Mouse (Mus musculus): ENCODE measurements around the gene Rnf185.

The Rnf185 gene

DNA sequence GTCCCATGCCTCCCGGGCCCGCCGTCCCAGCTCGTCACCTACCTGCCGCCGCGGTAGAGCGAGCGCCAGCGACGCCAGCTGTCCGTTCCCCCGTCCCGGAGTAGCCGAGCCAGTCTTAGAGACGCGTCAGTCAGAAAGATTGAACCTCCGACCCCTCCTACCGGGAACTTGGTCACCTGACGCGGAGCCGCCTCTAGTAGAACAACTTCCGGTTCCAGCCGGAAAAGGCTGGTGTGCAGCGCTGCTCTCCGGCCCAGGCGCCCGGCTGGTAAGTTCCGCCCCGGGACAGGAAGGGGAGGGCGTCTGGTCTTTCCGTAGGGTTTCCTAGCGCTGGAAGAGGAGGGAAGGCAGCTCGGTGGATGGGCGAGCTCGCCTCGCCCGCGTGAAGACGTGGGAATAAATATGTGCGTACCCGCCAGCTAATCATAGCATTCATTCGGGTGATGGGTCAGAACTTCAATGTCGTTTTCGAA lies at the start of gene Rnf185:
Rnf185 (minus strand) TSS at position 197 of the 473 bp plus-strand sequence.
- peak; percentile 91 for DNase-seq (ENCODE audit: low read depth, low spot score)

DNA sequence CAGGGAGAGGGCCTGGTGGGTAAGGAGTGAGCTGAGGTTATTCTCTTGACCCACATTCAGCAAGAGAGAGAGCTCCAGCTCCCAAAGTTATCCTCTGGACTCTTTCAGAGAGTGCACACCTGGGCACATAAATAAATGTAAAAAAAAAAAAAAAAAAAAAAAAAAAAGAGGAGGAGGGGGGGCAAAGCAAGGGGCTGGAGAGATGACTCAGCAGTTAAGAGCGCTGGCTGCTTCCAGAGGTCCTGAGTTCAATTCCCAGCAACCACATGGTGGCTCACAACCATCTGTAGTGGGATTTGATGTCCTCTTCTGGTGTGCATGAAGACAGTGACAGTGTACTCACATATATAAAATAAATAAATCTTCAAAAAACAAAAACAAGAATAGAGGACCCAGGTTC lies 45.1 kb upstream of the Rnf185 start:
- DNase-seq (ENCODE audit: low read depth, low spot score): no peak

DNA sequence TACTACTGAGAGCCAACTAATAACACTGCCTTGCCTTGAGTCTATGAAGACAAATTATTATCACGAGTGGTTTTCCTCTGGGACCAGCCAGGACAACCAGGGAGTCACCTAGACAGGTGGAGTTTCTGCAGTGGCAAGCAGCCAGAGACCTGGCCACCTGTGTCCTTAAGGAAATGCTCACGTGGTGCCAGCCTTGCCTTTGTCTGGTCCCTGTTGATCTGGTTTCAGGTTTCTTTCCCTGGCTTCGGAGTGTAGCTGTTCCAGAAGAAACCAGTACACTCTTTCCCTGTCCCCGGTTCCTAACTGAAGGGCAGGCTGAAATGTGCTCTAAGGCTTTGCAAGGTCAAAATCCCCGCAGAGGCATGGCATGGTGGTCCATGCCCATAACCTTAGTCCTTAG lies 44.6 kb upstream of the Rnf185 start:
- DNase-seq (ENCODE audit: low read depth, low spot score): no peak

DNA sequence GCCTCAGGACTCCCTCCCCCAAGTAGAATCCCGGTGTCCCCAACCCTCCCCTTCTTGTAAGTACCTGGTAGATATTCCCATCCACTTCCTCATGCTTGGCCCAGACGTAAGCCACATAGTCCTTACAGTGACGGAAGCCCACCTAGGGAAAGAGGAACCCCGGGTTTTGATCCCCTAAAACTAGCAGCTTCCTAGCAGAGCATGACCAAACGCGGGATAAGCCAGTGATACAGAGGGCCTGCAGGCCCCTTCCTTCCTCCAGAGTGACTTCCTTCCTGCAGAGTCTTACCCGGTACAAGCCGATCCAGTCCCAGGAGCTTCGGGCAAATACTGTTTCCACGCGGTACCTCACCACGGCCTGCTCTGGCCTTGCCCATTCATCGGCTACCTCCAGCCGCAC lies 43.3 kb upstream of the Rnf185 start:
- no peak for DNase-seq (ENCODE audit: low read depth, low spot score)

DNA sequence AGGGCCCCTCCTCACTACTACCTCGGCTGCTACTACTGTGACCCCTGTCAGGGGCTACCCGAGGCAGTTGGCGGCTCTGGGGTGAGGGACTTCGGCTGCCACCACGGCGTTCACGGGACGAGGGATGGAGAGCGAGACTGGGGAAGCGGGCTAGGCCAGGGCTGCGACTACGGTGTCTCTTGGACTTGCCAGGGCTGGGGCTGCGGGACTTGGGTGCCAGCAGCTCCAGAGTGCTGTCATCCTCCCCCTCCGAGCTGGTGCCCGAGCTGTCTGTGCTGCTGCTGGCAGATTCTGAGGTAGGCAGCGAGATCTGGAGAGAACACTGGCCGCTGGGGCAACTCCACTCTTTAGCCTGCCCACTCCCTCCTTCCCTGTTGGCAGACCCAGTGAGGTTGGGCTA lies 42.7 kb upstream of the Rnf185 start:
- DNase-seq (ENCODE audit: low read depth, low spot score): no peak

DNA sequence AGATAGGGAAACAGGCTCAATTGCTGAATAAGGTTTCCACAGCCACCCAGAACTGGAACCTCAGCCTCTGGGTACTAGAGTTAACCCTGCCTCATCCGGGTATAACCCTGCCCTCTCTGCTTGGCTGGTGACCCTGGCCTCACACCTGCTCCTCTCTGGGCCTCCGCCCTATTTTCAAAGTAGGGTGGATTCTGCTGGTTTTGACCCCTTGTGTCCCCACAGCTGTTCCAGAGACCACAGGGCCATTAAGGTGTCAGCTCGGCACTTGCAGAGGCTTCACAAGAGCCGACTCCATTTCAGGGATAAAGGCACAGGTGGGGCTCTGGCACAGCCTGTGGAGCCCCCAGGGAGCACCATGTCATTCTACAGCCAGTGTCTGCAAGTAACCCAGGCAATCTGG lies 40.6 kb upstream of the Rnf185 start:
- DNase-seq (ENCODE audit: low read depth, low spot score): no peak

DNA sequence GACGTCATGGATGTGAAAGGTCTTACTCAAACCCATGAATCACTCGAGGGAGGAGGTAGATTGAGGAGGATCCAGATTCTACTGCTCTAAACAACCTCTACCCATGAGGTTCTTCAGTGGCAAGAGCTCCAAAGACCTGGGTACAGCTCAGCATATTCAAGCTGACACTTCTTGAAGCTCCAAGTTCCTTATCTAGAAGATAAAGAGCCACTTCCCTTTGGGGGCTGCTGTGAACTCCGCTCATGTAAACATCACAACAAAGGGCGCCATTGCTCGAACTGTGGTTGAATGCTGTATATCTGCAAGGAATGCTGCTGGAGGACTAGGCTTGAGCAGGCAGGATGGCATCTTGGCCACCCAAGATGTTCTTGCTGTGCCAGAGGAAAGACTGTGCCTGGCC lies 36.9 kb upstream of the Rnf185 start:
- no peak for DNase-seq (ENCODE audit: low read depth, low spot score)

DNA sequence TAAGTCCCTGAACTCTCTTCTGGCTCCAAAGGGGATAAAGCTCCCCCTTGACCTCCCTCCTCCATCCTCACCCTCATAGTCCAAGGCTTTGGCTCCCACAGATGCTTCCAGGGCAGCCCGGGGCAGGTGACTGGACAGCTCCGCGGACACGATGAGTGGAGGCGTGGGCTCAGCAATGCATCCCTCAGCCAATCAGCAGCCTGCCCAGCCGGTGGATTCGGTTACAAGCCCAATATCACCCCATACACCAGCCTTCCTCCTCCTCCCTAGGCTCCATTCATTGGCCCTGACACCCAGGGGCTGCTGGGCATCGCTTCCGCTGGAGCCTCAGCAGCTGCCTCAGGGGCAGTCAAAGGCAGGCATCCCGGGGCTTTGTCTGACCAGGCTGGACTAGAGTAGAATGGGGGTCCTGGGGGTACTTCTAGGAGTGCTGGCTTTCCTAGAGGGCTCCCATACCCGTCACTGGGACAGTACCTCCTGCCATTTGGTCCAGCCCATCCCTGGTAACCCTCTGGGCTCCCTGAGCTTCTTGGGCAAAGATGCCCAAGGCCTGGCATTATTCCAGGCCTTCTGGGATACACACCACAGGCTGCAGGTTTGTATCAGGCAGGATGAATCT lies 35.9 kb upstream of the Rnf185 start, which contains the start of gene Pla2g3:
Pla2g3 (plus strand) TSS at position 333 of the 619 bp plus-strand sequence.
- DNase-seq (ENCODE audit: low read depth, low spot score): no peak

DNA sequence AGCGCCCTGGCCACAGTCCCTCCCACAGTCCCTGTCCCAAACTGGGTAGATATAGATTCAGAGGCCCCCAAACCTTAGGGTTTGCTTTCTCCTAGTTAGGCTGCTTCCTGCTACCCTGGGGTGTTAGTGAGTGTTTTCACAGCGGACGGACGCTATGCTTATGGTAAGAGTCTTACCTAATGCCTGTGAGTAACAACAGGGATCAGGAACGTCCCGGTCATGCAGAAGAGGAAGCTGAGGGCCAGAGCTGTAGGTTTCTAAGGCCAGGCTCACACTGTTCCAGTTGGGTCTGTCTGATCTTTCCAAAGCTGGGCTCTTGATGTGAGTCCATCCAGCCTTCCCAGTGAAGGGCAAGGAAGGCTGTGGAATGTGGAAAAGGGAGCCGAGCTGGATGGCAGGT lies 34.2 kb upstream of the Rnf185 start:
- DNase-seq (ENCODE audit: low read depth, low spot score): no peak

DNA sequence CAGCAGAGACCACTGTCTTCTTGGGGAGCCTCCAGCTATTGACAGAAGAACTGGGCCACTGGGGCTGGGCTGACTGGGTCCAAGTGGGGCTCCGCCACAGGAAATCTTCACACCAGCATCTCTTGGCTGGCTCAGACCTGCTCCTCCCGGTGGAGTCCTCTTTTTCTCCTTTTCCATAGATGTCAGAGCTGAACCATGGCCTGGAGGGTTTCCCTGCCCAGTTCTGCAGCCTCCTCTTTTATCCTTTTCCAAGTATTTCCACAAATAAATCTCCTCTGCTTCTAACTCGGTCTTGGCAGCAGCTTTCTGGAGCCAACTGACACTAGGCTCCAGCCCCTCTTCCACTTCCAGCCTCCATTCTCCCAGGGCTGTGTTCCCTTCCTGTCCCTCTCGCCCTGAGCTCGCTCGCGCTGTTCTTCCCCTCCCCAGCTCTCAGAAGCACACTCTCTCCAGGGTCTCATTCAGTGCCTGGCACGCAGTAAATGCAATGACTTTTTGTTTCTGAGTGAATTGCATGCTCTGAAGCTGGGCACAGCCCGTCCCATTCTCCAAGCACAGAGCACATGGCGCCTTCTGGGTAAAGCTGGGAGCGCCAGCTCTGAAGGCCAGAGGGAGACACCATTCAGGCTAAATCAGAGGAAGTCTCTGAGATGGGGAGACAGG lies 31.9 kb upstream of the Rnf185 start:
- no peak for DNase-seq (ENCODE audit: low read depth, low spot score)

DNA sequence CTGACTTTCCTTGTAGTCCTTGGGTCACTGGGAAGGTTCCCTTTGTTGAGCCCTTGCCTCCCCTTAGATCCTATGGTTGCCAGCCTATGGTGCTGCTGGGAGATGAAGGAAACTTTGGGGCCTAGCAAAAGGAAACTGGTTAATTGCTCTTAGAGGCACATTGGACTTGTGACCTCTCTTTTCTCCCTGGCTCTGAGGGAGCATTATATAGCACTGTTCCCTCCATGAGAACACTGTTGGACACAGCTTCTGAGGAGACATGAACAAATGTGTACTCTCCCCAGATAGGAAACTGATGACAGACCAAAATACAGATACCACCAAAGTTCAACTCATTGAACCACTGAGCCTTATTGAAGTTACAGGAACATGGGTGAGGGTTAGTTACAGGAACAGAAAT lies 23.3 kb upstream of the Rnf185 start:
- no peak for DNase-seq (ENCODE audit: low read depth, low spot score)

DNA sequence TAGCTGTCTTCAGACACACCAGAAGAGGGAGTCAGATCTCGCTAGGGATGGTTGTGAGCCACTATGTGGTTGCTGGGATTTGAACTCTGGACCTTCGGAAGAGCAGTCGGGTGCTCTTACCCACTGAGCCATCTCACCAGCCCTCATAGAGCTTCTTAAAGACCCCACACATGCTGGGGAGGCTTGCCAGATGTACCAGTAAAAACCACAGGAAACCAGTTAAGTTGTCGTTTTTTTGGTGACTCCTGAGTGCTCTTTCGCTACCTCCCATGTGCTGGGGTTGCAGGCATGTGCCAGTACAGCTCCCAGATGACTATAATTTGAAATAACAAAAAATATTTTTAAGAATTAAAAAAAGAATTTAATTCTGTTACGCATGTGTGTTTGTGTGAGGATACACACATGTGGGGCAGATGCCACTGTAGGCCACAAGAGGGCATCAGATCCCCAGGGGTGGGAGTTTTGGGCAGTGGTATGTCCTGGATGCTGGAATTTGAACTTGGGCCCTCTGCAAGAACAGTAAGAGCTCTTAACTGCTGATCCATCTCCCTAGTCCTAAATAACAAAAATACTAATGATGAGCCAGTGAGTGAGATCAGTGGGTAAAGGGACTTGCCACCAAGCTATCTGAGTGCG lies 22.4 kb upstream of the Rnf185 start:
- no peak for DNase-seq (ENCODE audit: low read depth, low spot score)

DNA sequence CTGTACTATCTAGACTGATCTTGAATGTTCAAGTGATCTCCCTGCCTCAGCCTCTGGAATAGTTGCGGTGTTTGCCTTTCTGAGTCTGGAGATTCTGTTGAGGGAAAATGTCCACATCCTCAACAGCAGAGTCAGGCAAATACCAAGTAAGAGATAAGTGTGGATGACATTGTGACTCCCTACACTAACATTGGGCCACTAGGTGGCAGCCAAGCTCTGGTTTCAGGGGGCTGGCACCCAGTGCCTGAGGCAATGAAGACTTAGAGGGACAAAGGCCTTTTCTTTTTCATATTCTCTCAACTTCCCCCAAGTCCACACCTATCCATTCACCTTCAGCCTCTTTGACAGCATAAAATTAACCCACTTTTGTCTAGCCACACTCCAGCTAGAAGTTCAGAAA lies 20.3 kb upstream of the Rnf185 start:
- DNase-seq (ENCODE audit: low read depth, low spot score): peak; percentile 79

DNA sequence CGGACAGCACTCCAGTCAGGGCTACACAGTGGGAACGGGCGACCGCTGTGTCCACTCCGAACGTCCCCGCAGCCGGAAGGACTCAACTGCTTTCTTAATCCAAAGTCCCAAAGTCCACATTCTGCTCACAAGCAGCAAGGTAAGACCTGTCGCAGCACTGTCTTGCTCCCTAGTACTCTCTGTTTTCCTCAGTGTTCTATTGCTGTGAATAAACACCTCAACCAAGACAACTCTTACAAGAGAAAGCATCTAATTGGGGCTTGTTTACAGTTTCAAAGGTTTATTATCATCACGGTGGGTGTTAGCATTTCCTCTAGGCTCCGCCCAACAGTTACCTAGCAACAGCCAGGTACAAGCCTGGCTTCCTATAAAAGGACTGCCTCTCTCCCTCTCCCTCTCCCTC lies 19.3 kb upstream of the Rnf185 start:
- DNase-seq (ENCODE audit: low read depth, low spot score): no peak

DNA sequence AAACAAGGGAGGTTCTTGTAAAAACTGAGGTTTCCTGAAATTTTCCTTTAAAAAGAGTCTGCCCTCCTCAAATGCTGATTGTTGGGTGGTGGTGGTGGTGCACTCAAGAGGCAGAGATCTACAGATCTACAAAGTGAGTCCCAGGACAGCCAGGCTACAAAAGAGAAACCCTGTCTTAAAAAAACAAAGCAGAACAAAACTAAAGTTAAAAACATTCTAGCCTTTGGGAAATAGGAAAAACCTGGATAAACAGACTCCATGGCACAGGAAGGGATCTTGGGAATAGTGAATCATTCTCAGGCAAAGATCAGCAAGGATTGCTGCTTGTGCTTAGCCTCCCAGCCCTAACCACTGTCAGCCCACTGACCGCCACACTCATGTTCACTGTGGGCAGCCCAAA lies 10.7 kb upstream of the Rnf185 start:
- DNase-seq (ENCODE audit: low read depth, low spot score): no peak

DNA sequence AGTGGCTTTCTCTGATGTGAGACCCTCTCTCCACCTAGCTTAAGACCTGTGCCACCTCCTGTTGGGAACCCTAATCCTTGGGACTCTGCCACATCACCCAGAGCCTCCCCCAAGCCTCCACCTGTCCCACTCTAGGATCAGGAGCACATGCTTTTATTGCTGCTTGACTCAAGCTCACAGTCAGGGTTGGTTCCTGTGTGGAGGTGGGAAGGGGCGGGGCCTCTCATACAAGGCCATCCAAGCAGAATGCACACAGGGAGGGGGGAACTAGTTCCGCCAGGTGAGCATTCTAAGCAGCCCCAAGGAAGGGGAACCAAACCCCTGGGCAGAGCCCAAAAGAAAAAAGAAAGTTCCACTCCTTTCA lies 6.9 kb upstream of the Rnf185 start:
- no peak for DNase-seq (ENCODE audit: low read depth, low spot score)

DNA sequence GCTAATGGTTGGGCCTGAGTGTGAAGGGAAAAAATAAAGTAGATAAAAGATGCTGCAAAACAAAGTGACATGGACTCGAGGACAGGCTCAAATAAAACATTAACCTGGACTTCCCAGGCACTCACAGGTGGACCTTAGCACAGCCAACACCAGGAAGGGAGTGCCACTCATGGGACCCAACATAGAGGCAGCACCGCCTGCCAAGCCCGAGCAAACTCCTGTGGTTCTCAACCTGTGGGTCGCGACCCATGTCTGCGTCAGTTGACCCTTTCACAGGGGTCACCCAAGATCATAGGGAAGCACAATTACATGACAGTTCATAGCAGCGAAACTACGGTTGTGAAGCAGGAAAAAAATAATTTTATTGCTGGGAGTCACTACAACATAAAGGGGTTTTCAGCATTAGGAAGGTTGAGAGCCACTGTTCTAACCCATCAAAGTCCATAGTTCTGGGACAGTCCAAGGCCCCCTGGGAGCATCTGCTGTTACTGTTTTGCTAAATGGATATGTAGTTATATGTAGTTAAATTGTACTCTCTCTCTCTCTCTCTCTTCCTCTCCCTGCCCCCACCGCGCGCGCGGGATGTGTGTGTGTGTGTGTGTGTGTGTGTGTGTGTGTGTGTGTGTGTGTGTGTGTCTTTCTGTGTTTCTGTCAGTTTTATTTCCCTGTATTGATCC lies 6.4 kb upstream of the Rnf185 start:
- DNase-seq (ENCODE audit: low read depth, low spot score): no peak

DNA sequence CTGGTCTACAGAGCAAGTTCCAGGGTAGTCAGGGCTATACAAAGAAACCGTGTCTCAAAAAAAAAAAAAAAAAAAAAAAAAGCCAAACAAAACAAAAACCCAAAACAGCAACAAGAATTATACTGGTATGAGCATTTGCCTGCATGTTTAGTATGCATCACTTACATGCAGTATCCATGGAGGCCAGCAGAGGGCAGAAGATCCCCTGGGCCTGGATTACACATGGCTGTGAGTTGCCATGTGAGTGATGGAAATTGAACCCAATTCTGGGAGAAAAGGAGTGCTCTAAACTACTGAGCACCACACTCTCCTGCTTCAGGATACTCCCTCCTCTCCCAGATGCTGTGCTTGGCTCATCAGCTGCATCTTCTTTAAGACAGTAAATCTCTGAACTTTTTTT lies 4.2 kb upstream of the Rnf185 start:
- DNase-seq (ENCODE audit: low read depth, low spot score): no peak

DNA sequence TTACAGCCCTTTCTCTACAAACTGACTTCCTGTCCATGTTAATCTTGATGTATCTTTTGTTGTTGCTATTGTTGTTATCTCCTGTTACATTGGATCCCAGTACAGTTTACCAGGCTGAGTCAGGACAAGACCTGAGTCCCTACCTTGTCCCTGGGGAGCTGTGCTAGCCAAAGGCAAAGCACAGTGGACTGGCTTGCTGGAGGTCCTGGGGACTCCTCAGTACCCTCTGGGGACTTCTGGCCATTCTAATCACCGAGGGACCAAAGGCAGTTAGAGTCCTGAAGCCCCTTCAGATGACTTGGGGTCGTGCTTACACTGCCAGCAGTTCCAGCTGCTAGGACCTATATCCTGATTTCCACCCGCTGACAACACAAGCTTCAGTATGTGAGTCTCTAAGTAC lies 2.3 kb upstream of the Rnf185 start:
- no peak for DNase-seq (ENCODE audit: low read depth, low spot score)

DNA sequence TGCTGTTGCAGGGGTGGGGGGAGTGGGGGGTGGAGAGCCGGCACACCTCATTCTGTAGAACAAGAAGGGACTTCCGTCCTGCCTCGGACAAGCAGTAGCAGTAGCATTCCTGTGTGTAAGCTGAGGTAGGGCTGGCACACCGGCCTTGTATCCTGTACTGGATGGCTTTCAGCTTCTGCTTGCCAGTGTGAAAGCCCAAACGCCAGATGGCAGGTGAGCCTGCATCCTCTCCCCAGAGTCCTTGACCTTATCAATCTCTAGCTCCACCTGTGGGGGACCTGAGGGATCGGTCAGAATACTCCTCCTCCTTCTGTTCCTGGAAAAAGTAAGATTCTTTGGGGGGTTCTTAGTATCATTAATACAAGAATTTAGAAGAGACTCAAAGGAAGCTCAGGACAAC lies 1.3 kb upstream of the Rnf185 start:
- DNase-seq (ENCODE audit: low read depth, low spot score): no peak

DNA sequence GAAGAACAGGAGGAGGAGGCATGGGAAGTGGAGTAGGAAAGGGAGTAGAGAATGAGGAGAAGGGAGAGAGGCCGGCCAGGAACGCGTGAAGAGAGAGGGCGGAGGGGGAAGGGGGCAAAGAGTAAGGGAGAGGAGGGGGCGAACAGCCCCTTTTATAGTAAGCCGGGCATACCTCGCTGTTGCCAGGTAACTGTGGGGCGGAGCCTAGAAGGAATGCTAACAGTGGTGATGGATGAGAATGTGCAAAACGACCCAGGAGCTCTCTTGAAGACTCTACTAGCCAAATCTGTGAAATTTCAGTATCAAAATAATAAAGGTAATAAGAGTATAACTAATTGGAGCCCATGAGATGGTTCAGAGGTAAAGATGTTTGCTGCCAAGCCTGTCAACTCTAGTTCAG lies 606 bp upstream of the Rnf185 start:
- DNase-seq (ENCODE audit: low read depth, low spot score): no peak

DNA sequence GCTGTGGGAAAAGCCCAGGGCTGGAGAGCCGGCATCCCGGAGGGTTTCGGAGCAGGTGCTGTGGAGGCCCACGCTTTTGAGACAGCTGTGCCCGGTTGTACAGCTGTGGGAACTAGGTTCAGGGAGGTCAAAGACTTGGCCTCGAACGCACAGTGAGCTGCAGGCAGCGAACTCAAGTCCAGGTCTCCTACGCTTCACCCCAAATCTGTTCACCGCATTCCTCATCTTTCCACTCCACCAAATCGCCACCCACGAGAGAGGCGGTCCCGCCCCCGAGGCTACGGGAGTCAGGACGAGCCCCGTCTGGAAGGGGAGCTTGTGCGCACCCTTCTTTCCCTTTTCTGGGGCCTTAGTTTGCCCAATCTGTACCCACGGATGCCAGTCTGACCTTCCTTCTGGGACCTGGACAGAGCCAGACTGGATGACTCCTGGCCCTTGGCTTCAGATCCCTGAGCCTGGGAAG lies 431 bp downstream of the Rnf185 start:
- no peak for DNase-seq (ENCODE audit: low read depth, low spot score)

DNA sequence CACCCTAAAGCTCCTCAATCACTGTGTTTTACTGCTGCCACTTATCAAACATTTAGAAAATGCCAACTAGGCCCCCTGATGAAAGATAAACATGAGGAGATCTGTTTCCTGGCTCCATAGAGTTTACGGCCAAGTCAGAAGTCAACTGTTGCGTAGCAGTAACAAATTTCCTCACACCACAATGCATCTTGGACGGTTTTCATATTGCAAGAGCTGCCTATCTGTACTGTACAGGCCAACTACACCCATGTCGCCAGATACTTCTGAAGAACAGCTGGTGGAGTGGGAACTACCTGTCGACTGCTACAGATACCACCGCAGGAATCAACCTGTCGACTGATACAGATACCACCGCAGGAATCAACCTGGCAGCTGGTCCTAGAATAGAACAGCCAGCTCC lies 7.3 kb downstream of the Rnf185 start:
- DNase-seq (ENCODE audit: low read depth, low spot score): no peak
